Mouse (Mus musculus) cortical plate, adult 2 months (tissue): ENCODE data around the gene Gm5431.

ENCODE experiments used
- CTCF ChIP-seq: fragments of 200-500 bp; IDR thresholded peaks from 2 replicates; pipeline ENCODE4 v1.5.1; 2011; ENCODE audit warnings: mild to moderate bottlenecking, control low read depth, low read length; ENCODE audit not compliant: insufficient read depth; ENCODE audit errors: extremely low read depth
- POLR2A ChIP-seq: fragments of 200-500 bp; IDR thresholded peaks from 2 replicates; pipeline ENCODE4 v1.6.1; 2011; ENCODE audit warnings: mild to moderate bottlenecking, low read length, control low read depth; ENCODE audit not compliant: insufficient read depth; ENCODE audit errors: extremely low read depth

- TF ChIP-seq CTCF = no peak
- no peak for TF ChIP-seq POLR2A
Observed at GRCm38 (mm10) chr11:48845244-48845815, 56.7 kb downstream of the Gm5431 start.
